Mouse (Mus musculus): ENCODE measurements around the gene Cluap1. TPM values are rescaled to one million over a fixed set of nuclear protein-coding genes. Genes with fewer than 3 reads are reported as not detected.
"Not testable (repeated sequence)": the region's sequence is repeated elsewhere in the genome, so short reads cannot be mapped to it uniquely, and the experiment has no call there.

The Cluap1 gene
- total RNA-seq, 2 experiments from 2014 or later = 3.6 to 4.4 TPM

- no peak for ATAC-seq (replicated peaks; ENCODE audit: low FRiP score, poor library complexity, severe bottlenecking)
These were observed 24.9 kb downstream of the Cluap1 start for GRCm38 (mm10) chr16:3933536-3933935.

GRCm38 (mm10) chr16:3934091-3934490 lies 25.5 kb downstream of the Cluap1 start:
- no peak for ATAC-seq (replicated peaks; ENCODE audit: low FRiP score, poor library complexity, severe bottlenecking)

GRCm38 (mm10) chr16:3934701-3935100 lies 26.1 kb downstream of the Cluap1 start:
- no peak for ATAC-seq (replicated peaks; ENCODE audit: low FRiP score, poor library complexity, severe bottlenecking)

GRCm38 (mm10) chr16:3951141-3951540 lies 42.5 kb downstream of the Cluap1 start:
- no peak for ATAC-seq (replicated peaks; ENCODE audit: low FRiP score, poor library complexity, severe bottlenecking)

GRCm38 (mm10) chr16:3956369-3956768 lies 47.8 kb downstream of the Cluap1 start:
- ATAC-seq (replicated peaks; ENCODE audit: low FRiP score, poor library complexity, severe bottlenecking) = no peak

GRCm38 (mm10) chr16:3959261-3959660 lies 50.7 kb downstream of the Cluap1 start:
- ATAC-seq (replicated peaks; ENCODE audit: low FRiP score, poor library complexity, severe bottlenecking) = no peak

- ATAC-seq (replicated peaks; ENCODE audit: low FRiP score, poor library complexity, severe bottlenecking) = no peak
These were observed 56.4 kb downstream of the Cluap1 start for GRCm38 (mm10) chr16:3964990-3965389.

- ATAC-seq (replicated peaks; ENCODE audit: low FRiP score, poor library complexity, severe bottlenecking) = no peak
These were observed 56.9 kb downstream of the Cluap1 start for GRCm38 (mm10) chr16:3965534-3965933.

GRCm38 (mm10) chr16:3974456-3974855 lies 65.9 kb downstream of the Cluap1 start:
- ATAC-seq (replicated peaks; ENCODE audit: low FRiP score, poor library complexity, severe bottlenecking) = not testable (repeated sequence)

GRCm38 (mm10) chr16:3975658-3976057 lies 67.1 kb downstream of the Cluap1 start:
- ATAC-seq (replicated peaks; ENCODE audit: low FRiP score, poor library complexity, severe bottlenecking) = no peak

- ATAC-seq (replicated peaks; ENCODE audit: low FRiP score, poor library complexity, severe bottlenecking) = no peak
These were observed 67.7 kb downstream of the Cluap1 start, which contains the start of gene Nlrc3 for GRCm38 (mm10) chr16:3976251-3976671. Gene Nlrc3, minus strand, starts transcription at chr16:3976632.

- no peak for ATAC-seq (replicated peaks; ENCODE audit: low FRiP score, poor library complexity, severe bottlenecking)
These were observed 68.1 kb downstream of the Cluap1 start for GRCm38 (mm10) chr16:3976712-3977111.

GRCm38 (mm10) chr16:3982173-3982572 lies 73.6 kb downstream of the Cluap1 start:
- no peak for ATAC-seq (replicated peaks; ENCODE audit: low FRiP score, poor library complexity, severe bottlenecking)

GRCm38 (mm10) chr16:3983146-3983700 lies 74.6 kb downstream of the Cluap1 start:
- no peak for ATAC-seq (replicated peaks; ENCODE audit: low FRiP score, poor library complexity, severe bottlenecking)

- no peak for ATAC-seq (replicated peaks; ENCODE audit: low FRiP score, poor library complexity, severe bottlenecking)
These were observed 79.8 kb downstream of the Cluap1 start for GRCm38 (mm10) chr16:3988410-3988809.

Other genes with a start within 250 kb of the Cluap1 start
- gene Mefv, start 190.7 kb upstream of the Cluap1 start, total RNA-seq (2015; ENCODE audit: low replicate concordance) = 1.9 and 4.2 TPM in 2 replicates
- 8.4 and 12.0 TPM in 2 replicates for gene Mefv, start 190.7 kb upstream of the Cluap1 start, total RNA-seq (2017; ENCODE audit: low replicate concordance)
- gene Zfp263, start 164.7 kb upstream of the Cluap1 start, total RNA-seq (2015; ENCODE audit: low replicate concordance) = 5.4 and 7.5 TPM in 2 replicates
- 5.6 and 6.5 TPM in 2 replicates for gene Zfp263, start 164.7 kb upstream of the Cluap1 start, total RNA-seq (2017; ENCODE audit: low replicate concordance)
- not detected in 2 replicates for gene Olfr15, start 77.9 kb upstream of the Cluap1 start, total RNA-seq (2015; ENCODE audit: low replicate concordance)
- gene Olfr15, start 77.9 kb upstream of the Cluap1 start, total RNA-seq (2017; ENCODE audit: low replicate concordance) = 0.43 TPM in 1 of 2 replicates, not detected in the other
- gene Zfp174, start 61.5 kb upstream of the Cluap1 start, total RNA-seq (2015; ENCODE audit: low replicate concordance) = 0.21 TPM in 1 of 2 replicates, not detected in the other
- 0.28 TPM in 1 of 2 replicates, not detected in the other for gene Zfp174, start 61.5 kb upstream of the Cluap1 start, total RNA-seq (2017; ENCODE audit: low replicate concordance)
- gene Naa60, start 36.4 kb upstream of the Cluap1 start, total RNA-seq (2015; ENCODE audit: low replicate concordance) = 28.0 and 33.8 TPM in 2 replicates
- 22.7 and 25.8 TPM in 2 replicates for gene Naa60, start 36.4 kb upstream of the Cluap1 start, total RNA-seq (2017; ENCODE audit: low replicate concordance)
- gene Zfp597, start 24.2 kb upstream of the Cluap1 start, total RNA-seq (2015; ENCODE audit: low replicate concordance) = 2.7 and 9.8 TPM in 2 replicates
- gene Zfp597, start 24.2 kb upstream of the Cluap1 start, total RNA-seq (2017; ENCODE audit: low replicate concordance) = 3.7 and 4.0 TPM in 2 replicates
- not detected in 2 replicates for gene Gm20695, start 24.2 kb upstream of the Cluap1 start, total RNA-seq (2015; ENCODE audit: low replicate concordance)
- 0.68 TPM in 1 of 2 replicates, not detected in the other for gene Gm20695, start 24.2 kb upstream of the Cluap1 start, total RNA-seq (2017; ENCODE audit: low replicate concordance)
- gene 1700037C18Rik, start 112 bp upstream of the Cluap1 start, total RNA-seq (2015; ENCODE audit: low replicate concordance) = not detected in 2 replicates
- gene 1700037C18Rik, start 112 bp upstream of the Cluap1 start, total RNA-seq (2017; ENCODE audit: low replicate concordance) = not detected in 2 replicates
- gene Nlrc3, start 67.8 kb downstream of the Cluap1 start, total RNA-seq (2015; ENCODE audit: low replicate concordance) = 0.42 TPM in 1 of 2 replicates, not detected in the other
- gene Nlrc3, start 67.8 kb downstream of the Cluap1 start, total RNA-seq (2017; ENCODE audit: low replicate concordance) = 0.56 TPM in 1 of 2 replicates, not detected in the other
- 16.7 and 28.2 TPM in 2 replicates for gene Slx4, start 95.0 kb downstream of the Cluap1 start, total RNA-seq (2015; ENCODE audit: low replicate concordance)
- gene Slx4, start 95.0 kb downstream of the Cluap1 start, total RNA-seq (2017; ENCODE audit: low replicate concordance) = 14.1 and 17.3 TPM in 2 replicates
- not detected in 2 replicates for gene Dnase1, start 128.1 kb downstream of the Cluap1 start, total RNA-seq (2015; ENCODE audit: low replicate concordance)
- not detected in 2 replicates for gene Dnase1, start 128.1 kb downstream of the Cluap1 start, total RNA-seq (2017; ENCODE audit: low replicate concordance)
- gene Trap1, start 169.0 kb downstream of the Cluap1 start, total RNA-seq (2015; ENCODE audit: low replicate concordance) = 14.6 and 15.0 TPM in 2 replicates
- gene Trap1, start 169.0 kb downstream of the Cluap1 start, total RNA-seq (2017; ENCODE audit: low replicate concordance) = 13.5 and 17.7 TPM in 2 replicates

Data from erythroblast, adult 5-6 weeks (primary cell).